Mouse (Mus musculus) hindbrain, embryonic 13.5 days (tissue): ENCODE data around the gene Dclre1b. TPM values are rescaled to one million over a fixed set of nuclear protein-coding genes. Genes with fewer than 3 reads are reported as not detected.
"Not testable (repeated sequence)": the region's sequence is repeated elsewhere in the genome, so short reads cannot be mapped to it uniquely, and the experiment has no call there.

Experiments
- ATAC-seq: fragments of 200-750 bp; cut with Nextera tagmentation; 2 replicates; pipeline ENCODE4 v1.8.0; 2017; ENCODE audit warnings: moderate TSS enrichment; ENCODE audit not compliant: low FRiP score
- H3K27ac ChIP-seq: fragments of 300-500 bp; sonication (generic); 2 replicates; pipeline ENCODE4 v1.5.1; 2015; ENCODE audit warnings: inconsistent platforms, mild to moderate bottlenecking, moderate library complexity
- H3K27me3 ChIP-seq: fragments of 300-500 bp; sonication (generic); 2 replicates; pipeline ENCODE4 v1.6.1; 2015; ENCODE audit warnings: mild to moderate bottlenecking, inconsistent platforms
- H3K36me3 ChIP-seq: fragments of 300-500 bp; sonication (generic); 2 replicates; pipeline ENCODE4 v1.6.1; 2015; ENCODE audit warnings: mild to moderate bottlenecking, inconsistent platforms
- H3K4me1 ChIP-seq: fragments of 300-500 bp; sonication (generic); replicated peaks from 2 replicates; pipeline ENCODE4 v1.6.1; 2015; ENCODE audit warnings: inconsistent platforms
- H3K4me2 ChIP-seq: fragments of 300-500 bp; sonication (generic); 2 replicates; pipeline ENCODE4 v1.6.1; 2015; ENCODE audit warnings: inconsistent platforms, mild to moderate bottlenecking, moderate library complexity
- H3K4me3 ChIP-seq: fragments of 300-500 bp; sonication (generic); 2 replicates; pipeline ENCODE4 v1.5.1; 2015; ENCODE audit warnings: mild to moderate bottlenecking, inconsistent platforms
- H3K9ac ChIP-seq: fragments of 300-500 bp; sonication (generic); 2 replicates; pipeline ENCODE4 v1.6.1; 2015; ENCODE audit warnings: mild to moderate bottlenecking, inconsistent platforms
- H3K9me3 ChIP-seq: fragments of 300-500 bp; sonication (generic); 2 replicates; pipeline ENCODE4 v1.6.1; 2016; ENCODE audit warnings: inconsistent platforms
- WGBS: fragments of 180-500 bp; shearing (Covaris S2); methylation state at CpG from one replicate; pipeline ENCODE4 v1.1.7; 2015; 5-methylcytosine and 5-hydroxymethylcytosine counted together
- polyA plus RNA-seq: library from polyadenylated mRNA; unstranded; fragments of >200 nt; fragmentation: Nextera tagmentation; extraction: Ambion mirVana; gene quantifications from 2 replicates; pipeline ENCODE4 v1.2.1, GENCODE M21; 2015

The Dclre1b gene
- polyA plus RNA-seq, 1 experiment from 2014 or later, result 22.2 TPM

GRCm38 (mm10) chr3:103801631-103802531 is 7.4 kb downstream of the Dclre1b start:
- H3K9ac ChIP-seq, result no peak overlapping the region
- H3K27ac ChIP-seq, result 0 out of 2 replicates have a peak overlapping the region, but pooled peaks have one; percentile 20
- H3K4me2 ChIP-seq, result no peak overlapping the region
- peaks cover 45% of the 10 kb centered on the region for H3K36me3 ChIP-seq
- no peaks in the 10 kb centered on the region for H3K9me3 ChIP-seq
- H3K4me1 ChIP-seq, result no peaks in the 10 kb centered on the region
- H3K27me3 ChIP-seq, result peaks cover under 1% of the 10 kb centered on the region; the same call in 1 of the 2 replicates
- no peak overlapping the region for H3K4me3 ChIP-seq
- ATAC-seq, result no peak
- 83% methylated on average over 10 of the region's 10 CpGs for WGBS

- Histone ChIP-seq H3K9ac (no peak overlapping the region), H3K9me3 (no peaks in the 10 kb centered on the region), H3K4me3 (no peak overlapping the region), H3K36me3 (peaks cover 32% of the 10 kb centered on the region), H3K4me1 (no peaks in the 10 kb centered on the region), H3K4me2 (no peak overlapping the region), H3K27me3 (peaks cover 5% of the 10 kb centered on the region; the same call in 1 of the 2 replicates), H3K27ac (no peak overlapping the region)
- 84% methylated on average over 2 of the region's 2 CpGs for WGBS
- no peak for ATAC-seq
These were observed 9.7 kb downstream of the Dclre1b start for GRCm38 (mm10) chr3:103799507-103799906.

- Histone ChIP-seq H3K4me3 (no peak overlapping the region), H3K4me2 (no peak overlapping the region), H3K9ac (no peak overlapping the region), H3K4me1 (peaks cover 5% of the 10 kb centered on the region), H3K9me3 (no peaks in the 10 kb centered on the region), H3K36me3 (peaks cover 4% of the 10 kb centered on the region), H3K27ac (no peak overlapping the region), H3K27me3 (peaks cover 9% of the 10 kb centered on the region)
- 76% methylated on average over 2 of the region's 2 CpGs for WGBS
- no peak for ATAC-seq
These were observed 12.9 kb downstream of the Dclre1b start for GRCm38 (mm10) chr3:103796389-103796788.

GRCm38 (mm10) chr3:103792566-103792965 is 16.7 kb downstream of the Dclre1b start:
- Histone ChIP-seq H3K27me3 (peaks cover 9% of the 10 kb centered on the region), H3K4me3 (no peak overlapping the region), H3K27ac (no peak overlapping the region), H3K9me3 (no peaks in the 10 kb centered on the region), H3K36me3 (no peaks in the 10 kb centered on the region), H3K9ac (no peak overlapping the region), H3K4me2 (no peak overlapping the region), H3K4me1 (peaks cover 25% of the 10 kb centered on the region)
- 83% methylated on average over 1 of the region's 1 CpGs for WGBS
- no peak for ATAC-seq

- WGBS, result 81% methylated on average over 5 of the region's 5 CpGs
- Histone ChIP-seq H3K4me1 (peaks cover 30% of the 10 kb centered on the region), H3K27ac (peak overlapping the region; percentile 95), H3K9ac (peak overlapping the region; percentile 96), H3K4me3 (peak overlapping the region; percentile 90), H3K4me2 (peak overlapping the region; percentile 79)
- not testable (repeated sequence) for H3K36me3 ChIP-seq, H3K27me3 ChIP-seq, ATAC-seq, H3K9me3 ChIP-seq
These were observed 17.2 kb downstream of the Dclre1b start for GRCm38 (mm10) chr3:103792111-103792406.

GRCm38 (mm10) chr3:103791230-103792110 is 17.8 kb downstream of the Dclre1b start, which contains the start of gene Hipk1:
Gene Hipk1 (minus strand): TSS chr3:103791563.
- Histone ChIP-seq H3K4me2 (peak within 1 kb of the TSS; percentile 79), H3K4me1 (peaks cover 30% of the 10 kb centered on the region), H3K27ac (peak within 1 kb of the TSS; percentile 95), H3K36me3 (no peaks in the 10 kb centered on the region), H3K9me3 (no peaks in the 10 kb centered on the region), H3K27me3 (peaks cover 4% of the 10 kb centered on the region), H3K9ac (peak within 1 kb of the TSS; percentile 96), H3K4me3 (peak within 1 kb of the TSS; percentile 90)
- peak; percentile 96 for ATAC-seq
- WGBS, result 11% methylated on average over 46 of the region's 49 CpGs

- Histone ChIP-seq H3K27ac (peak overlapping the region; percentile 95), H3K9ac (peak overlapping the region; percentile 96), H3K4me2 (peak overlapping the region; percentile 79), H3K4me3 (peak overlapping the region; percentile 90), H3K27me3 (peaks cover 4% of the 10 kb centered on the region; the same call in 1 of the 2 replicates), H3K36me3 (no peaks in the 10 kb centered on the region), H3K4me1 (peaks cover 30% of the 10 kb centered on the region), H3K9me3 (no peaks in the 10 kb centered on the region)
- WGBS, result under 1% methylated on average over 36 of the region's 61 CpGs
- ATAC-seq, result peak; percentile 87
These were observed 18.7 kb downstream of the Dclre1b start for GRCm38 (mm10) chr3:103790346-103791145.

GRCm38 (mm10) chr3:103789891-103790345 is 19.3 kb downstream of the Dclre1b start:
- ATAC-seq, result no peak
- Histone ChIP-seq H3K4me1 (peaks cover 30% of the 10 kb centered on the region), H3K4me2 (peak overlapping the region; percentile 79), H3K27ac (peak overlapping the region; percentile 95), H3K4me3 (peak overlapping the region; percentile 90), H3K27me3 (peaks cover 4% of the 10 kb centered on the region; the same call in 1 of the 2 replicates), H3K9ac (peak overlapping the region; percentile 96), H3K36me3 (no peaks in the 10 kb centered on the region), H3K9me3 (no peaks in the 10 kb centered on the region)
- 3% methylated on average over 14 of the region's 14 CpGs for WGBS

GRCm38 (mm10) chr3:103789096-103789495 is 20.1 kb downstream of the Dclre1b start:
- Histone ChIP-seq H3K27me3 (peaks cover 4% of the 10 kb centered on the region; the same call in 1 of the 2 replicates), H3K4me1 (peaks cover 30% of the 10 kb centered on the region), H3K9me3 (no peaks in the 10 kb centered on the region), H3K4me2 (peak overlapping the region; percentile 79), H3K36me3 (no peaks in the 10 kb centered on the region), H3K4me3 (peak overlapping the region; percentile 90; the same call in 1 of the 2 replicates), H3K27ac (no peak overlapping the region), H3K9ac (peak overlapping the region; percentile 96; the same call in 1 of the 2 replicates)
- 87% methylated on average over 7 of the region's 7 CpGs for WGBS
- ATAC-seq, result no peak

- no peak overlapping the region for H3K4me2 ChIP-seq
- H3K9me3 ChIP-seq, result no peaks in the 10 kb centered on the region
- no peak for ATAC-seq
- 69% methylated on average over 7 of the region's 7 CpGs for WGBS
- no peak overlapping the region for H3K9ac ChIP-seq
- H3K27me3 ChIP-seq, result no peaks in the 10 kb centered on the region
- peaks cover 30% of the 10 kb centered on the region for H3K4me1 ChIP-seq
- H3K27ac ChIP-seq, result no peak overlapping the region
- no peaks in the 10 kb centered on the region for H3K36me3 ChIP-seq
- H3K4me3 ChIP-seq, result no peak overlapping the region
These were observed 22.0 kb downstream of the Dclre1b start for GRCm38 (mm10) chr3:103787225-103787624.

- WGBS, result 87% methylated on average over 4 of the region's 4 CpGs
- peaks cover 1% of the 10 kb centered on the region; the same call in 1 of the 2 replicates for H3K36me3 ChIP-seq
- H3K4me2 ChIP-seq, result no peak overlapping the region
- H3K4me3 ChIP-seq, result no peak overlapping the region
- H3K4me1 ChIP-seq, result peaks cover 6% of the 10 kb centered on the region; the same call in 1 of the 2 replicates
- no peak overlapping the region for H3K27ac ChIP-seq
- ATAC-seq, result no peak
- no peak overlapping the region for H3K9ac ChIP-seq
- no peaks in the 10 kb centered on the region for H3K9me3 ChIP-seq
- no peaks in the 10 kb centered on the region for H3K27me3 ChIP-seq
These were observed 26.2 kb downstream of the Dclre1b start for GRCm38 (mm10) chr3:103782844-103783609.
